Comparison of ENCODE assay signal across 10 mouse cellular contexts in the genomic region with DNA sequence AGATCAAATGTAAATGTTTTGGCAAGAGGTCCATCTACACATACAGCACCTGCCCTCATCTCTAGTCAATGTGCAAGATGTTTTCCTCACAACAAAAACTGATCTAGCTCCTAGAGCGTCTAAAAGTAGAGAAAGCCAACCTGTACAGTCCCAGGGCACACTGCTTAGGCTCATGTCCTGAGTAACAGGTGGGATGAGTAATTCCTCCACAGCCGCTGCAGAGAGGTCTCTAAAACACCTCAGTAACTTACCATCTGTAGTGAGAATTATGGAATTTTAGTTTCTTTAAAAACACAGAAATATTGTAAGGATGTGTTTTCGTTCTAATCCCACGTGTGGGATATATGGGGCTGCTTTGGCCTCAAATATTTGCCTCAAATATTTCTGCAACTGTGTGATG. TPM values are rescaled to one million over a fixed set of nuclear protein-coding genes. Genes with fewer than 3 reads are reported as not detected.
DNase-seq lines count a peak whose midpoint lies in the region; ATAC-seq lines count a peak whose summit lies in the region.
"Had no signal": no experiment of that assay in that cellular context is flagged by ENCODE, and none has a peak within 500 bp of the region (broad histone marks: within the 10 kb centered on the region; RNA-seq: fewer than 3 reads in every experiment).

No protein-coding gene starts in this region.

- no peak overlapping the region for H3K4me3 ChIP-seq in heart, embryonic 16.5 days (ENCODE audit: low read length)
- H3K4me3 ChIP-seq in embryonic facial prominence, embryonic 10.5 days, result no peak overlapping the region
- H3K4me3 ChIP-seq in limb, embryonic 12.5 days (replicated peaks), result no peak overlapping the region
- H3K4me3 ChIP-seq: lung, embryonic 15.5 days; neural tube, embryonic 12.5 days had no signal

- peak; percentile 58 for ATAC-seq in frontal cortex, adult (ENCODE audit: low TSS enrichment)
- no peak for ATAC-seq in heart, embryonic 16.5 days (replicated peaks; ENCODE audit: extremely low read depth, insufficient read depth, low FRiP score)
- no peak for ATAC-seq in limb, embryonic 12.5 days (ENCODE audit: insufficient number of reproducible peaks, insufficient read depth, low FRiP score, low TSS enrichment, low read depth)

- DNase-seq in frontal cortex, postnatal 36 days (ENCODE audit: low spot score in 2 of 2), result no peak
- no peak for DNase-seq in heart, adult 9 months (ENCODE audit: low spot score in 2 of 2)
- no peak for DNase-seq in embryonic facial prominence, embryonic 10.5 days (ENCODE audit: low spot score)
- DNase-seq in urinary bladder, postnatal 25 days (ENCODE audit: low spot score), result no peak
- DNase-seq in ovary, postnatal 14 days (ENCODE audit: low spot score), result no peak

- H3K9me3 ChIP-seq in heart, embryonic 16.5 days (replicated peaks; ENCODE audit: control insufficient read depth, low read length), result no peaks in the 10 kb centered on the region
- H3K9me3 ChIP-seq in embryonic facial prominence, embryonic 10.5 days, result no peaks in the 10 kb centered on the region
- no peaks in the 10 kb centered on the region for H3K9me3 ChIP-seq in limb, embryonic 12.5 days
- H3K9me3 ChIP-seq: lung, embryonic 15.5 days; neural tube, embryonic 12.5 days had no signal

- H3K27me3 ChIP-seq in heart, embryonic 16.5 days (ENCODE audit: control insufficient read depth, insufficient read depth, low read length), result no peaks in the 10 kb centered on the region
- no peaks in the 10 kb centered on the region for H3K27me3 ChIP-seq in embryonic facial prominence, embryonic 10.5 days (replicated peaks; ENCODE audit: low read depth, poor library complexity, severe bottlenecking)
- H3K27me3 ChIP-seq in limb, embryonic 12.5 days, result no peaks in the 10 kb centered on the region
- H3K27me3 ChIP-seq: lung, embryonic 15.5 days; neural tube, embryonic 12.5 days had no signal

- peaks cover under 1% of the 10 kb centered on the region; the same call in 1 of the 2 replicates for H3K36me3 ChIP-seq in heart, embryonic 16.5 days (ENCODE audit: control insufficient read depth, insufficient read depth)
- no peaks in the 10 kb centered on the region for H3K36me3 ChIP-seq in embryonic facial prominence, embryonic 10.5 days (replicated peaks)
- H3K36me3 ChIP-seq in limb, embryonic 12.5 days, result no peaks in the 10 kb centered on the region
- H3K36me3 ChIP-seq: lung, embryonic 15.5 days; neural tube, embryonic 12.5 days had no signal

- peak overlapping the region; percentile 25 for H3K27ac ChIP-seq in heart, embryonic 16.5 days (ENCODE audit: low read length)
- 0 out of 2 replicates have a peak overlapping the region, but pooled peaks have one; percentile 60 for H3K27ac ChIP-seq in embryonic facial prominence, embryonic 10.5 days (replicated peaks)
- H3K27ac ChIP-seq in limb, embryonic 12.5 days, result peak overlapping the region; percentile 85
- H3K27ac ChIP-seq: lung, embryonic 15.5 days; neural tube, embryonic 12.5 days had no signal

- peaks cover 43% of the 10 kb centered on the region for H3K4me1 ChIP-seq in heart, embryonic 16.5 days (ENCODE audit: control insufficient read depth, insufficient read depth, low read length)
- H3K4me1 ChIP-seq in embryonic facial prominence, embryonic 10.5 days, result peaks cover 79% of the 10 kb centered on the region
- H3K4me1 ChIP-seq in limb, embryonic 12.5 days (replicated peaks), result peaks cover 77% of the 10 kb centered on the region

- no peak overlapping the region for H3K4me2 ChIP-seq in heart, embryonic 16.5 days (ENCODE audit: low read depth, low read length)
- H3K4me2 ChIP-seq in limb, embryonic 12.5 days, result peak overlapping the region; percentile 35
- H3K4me2 ChIP-seq: lung, embryonic 15.5 days; neural tube, embryonic 12.5 days had no signal

- WGBS in heart, embryonic 16.5 days, result 71% methylated on average over 4 of the region's 4 CpGs
- 83% methylated on average over 4 of the region's 4 CpGs for WGBS in embryonic facial prominence, embryonic 10.5 days
- WGBS in limb, embryonic 12.5 days, result 67% methylated on average over 4 of the region's 4 CpGs

- peak overlapping the region; percentile 53; the same call in 1 of the 2 replicates for H3K9ac ChIP-seq in heart, embryonic 16.5 days (ENCODE audit: low read length)
- peak overlapping the region; percentile 14; the same call in 1 of the 2 replicates for H3K9ac ChIP-seq in limb, embryonic 12.5 days (replicated peaks)
- H3K9ac ChIP-seq: lung, embryonic 15.5 days; neural tube, embryonic 12.5 days had no signal

RNA-seq across cellular contexts. Expression of a gene that starts 50.0 kb away (rescaled TPM):
- 61.8 and 64.7 TPM in 2 replicates for polyA plus RNA-seq in heart, embryonic 16.5 days (2015; fragmentation: Nextera tagmentation; extraction: Ambion mirVana)
- polyA plus RNA-seq in embryonic facial prominence, embryonic 10.5 days (2016; fragmentation: Nextera tagmentation; extraction: Ambion mirVana), result 60.7 and 61.9 TPM in 2 replicates
- polyA plus RNA-seq in limb, embryonic 12.5 days (2016; fragmentation: Nextera tagmentation; extraction: Ambion mirVana), result 78.4 and 79.3 TPM in 2 replicates

Comparison
In these comparisons a context has a peak if more than half of its experiments do, and no peak if none do; other contexts are left out.
1. H3K27ac ChIP-seq: peak in every context shown above with its lines; median percentile 85 in limb, embryonic 12.5 days; 60 in embryonic facial prominence, embryonic 10.5 days; 25 in heart, embryonic 16.5 days.